Mouse (Mus musculus): Measurements from ENCODE around the gene Col4a1.

DNA sequence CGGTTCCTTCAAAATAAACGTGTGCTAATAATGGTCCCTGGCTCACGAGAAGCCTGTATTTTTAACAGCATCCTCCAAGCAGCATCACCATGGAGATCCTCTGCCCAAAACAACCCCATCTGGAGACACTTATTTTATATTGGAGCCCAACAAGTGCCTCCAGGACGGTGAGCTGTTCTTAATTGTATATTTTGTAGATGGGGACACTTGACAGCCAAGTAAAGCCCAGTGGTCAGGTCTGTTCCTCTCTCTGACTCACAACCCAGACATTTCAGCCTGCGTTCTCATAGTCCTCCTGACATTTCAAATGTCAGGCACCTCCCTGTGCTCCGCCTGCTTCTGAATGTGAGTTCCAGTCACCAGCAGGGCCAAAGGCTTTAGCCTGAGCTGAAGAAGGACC lies 43.9 kb downstream of the Col4a1 start:
- TF ChIP-seq CTCF (IDR thresholded peaks at IDR 0.05; ENCODE audit: borderline replicate concordance, control insufficient read depth, extremely low read depth, insufficient read depth, low read length, poor library complexity) (no peak), POLR2A (IDR thresholded peaks at IDR 0.05; ENCODE audit: control insufficient read depth, extremely low read depth, insufficient read depth, low read length, poor library complexity) (no peak)

All from thymus, adult 2 months (tissue).